Mouse (Mus musculus): ENCODE results near the gene Fam71f1. TPM values are rescaled to one million over a fixed set of nuclear protein-coding genes. Genes with fewer than 3 reads are reported as not detected.

The Fam71f1 gene
- polyA plus RNA-seq, 1 experiment from 2014 or later, result not detected

- H3K4me1 ChIP-seq (ENCODE audit: control insufficient read depth, insufficient read depth, low read length), result no peaks in the 10 kb centered on the region
- no peaks in the 10 kb centered on the region for H3K27me3 ChIP-seq (ENCODE audit: control insufficient read depth, insufficient read depth, low read depth, low read length)
- ATAC-seq, result no peak
- no peaks in the 10 kb centered on the region for H3K9me3 ChIP-seq (replicated peaks; ENCODE audit: control insufficient read depth, low read length, poor library complexity, severe bottlenecking)
- no peak overlapping the region for H3K27ac ChIP-seq (ENCODE audit: low read length)
- WGBS, result 95% methylated on average over 10 of the region's 10 CpGs
- no peak overlapping the region for H3K9ac ChIP-seq (ENCODE audit: low read depth, low read length)
- peaks cover 16% of the 10 kb centered on the region for H3K36me3 ChIP-seq (ENCODE audit: control insufficient read depth, insufficient read depth, low read length)
- H3K4me2 ChIP-seq (ENCODE audit: low read length), result no peak overlapping the region
- H3K4me3 ChIP-seq (ENCODE audit: low read depth, low read length), result no peak overlapping the region
Observed at GRCm38 (mm10) chr6:29378678-29379077, 59.7 kb downstream of the Fam71f1 start.

GRCm38 (mm10) chr6:29379954-29380353 is 61.0 kb downstream of the Fam71f1 start:
- Histone ChIP-seq H3K27me3 (ENCODE audit: control insufficient read depth, insufficient read depth, low read depth, low read length) (no peaks in the 10 kb centered on the region), H3K9me3 (replicated peaks; ENCODE audit: control insufficient read depth, low read length, poor library complexity, severe bottlenecking) (no peaks in the 10 kb centered on the region)

GRCm38 (mm10) chr6:29382442-29382841 is 63.5 kb downstream of the Fam71f1 start:
- WGBS, result 28% methylated on average over 2 of the region's 2 CpGs
- no peak for ATAC-seq
- no peaks in the 10 kb centered on the region for H3K27me3 ChIP-seq (ENCODE audit: control insufficient read depth, insufficient read depth, low read depth, low read length)

More at GRCm38 (mm10) chr6:29379954-29380353, 61.0 kb downstream of the Fam71f1 start:
- H3K36me3 ChIP-seq (ENCODE audit: control insufficient read depth, insufficient read depth, low read length), result peaks cover 11% of the 10 kb centered on the region; the same call in 1 of the 2 replicates
- 96% methylated on average over 6 of the region's 6 CpGs for WGBS
- no peak overlapping the region for H3K4me2 ChIP-seq (ENCODE audit: low read length)
- no peaks in the 10 kb centered on the region for H3K4me1 ChIP-seq (ENCODE audit: control insufficient read depth, insufficient read depth, low read length)
- H3K27ac ChIP-seq (ENCODE audit: low read length), result no peak overlapping the region
- no peak overlapping the region for H3K4me3 ChIP-seq (ENCODE audit: low read depth, low read length)
- no peak overlapping the region for H3K9ac ChIP-seq (ENCODE audit: low read depth, low read length)
- no peak for ATAC-seq

More at GRCm38 (mm10) chr6:29382442-29382841, 63.5 kb downstream of the Fam71f1 start:
- H3K36me3 ChIP-seq (ENCODE audit: control insufficient read depth, insufficient read depth, low read length), result peaks cover 3% of the 10 kb centered on the region; the same call in 1 of the 2 replicates
- no peaks in the 10 kb centered on the region for H3K9me3 ChIP-seq (replicated peaks; ENCODE audit: control insufficient read depth, low read length, poor library complexity, severe bottlenecking)
- no peak overlapping the region for H3K9ac ChIP-seq (ENCODE audit: low read depth, low read length)
- H3K27ac ChIP-seq (ENCODE audit: low read length), result no peak overlapping the region
- H3K4me2 ChIP-seq (ENCODE audit: low read length), result no peak overlapping the region
- H3K4me1 ChIP-seq (ENCODE audit: control insufficient read depth, insufficient read depth, low read length), result no peaks in the 10 kb centered on the region
- no peak overlapping the region for H3K4me3 ChIP-seq (ENCODE audit: low read depth, low read length)

Other genes with a start within 250 kb of the Fam71f1 start
- 43.1 and 43.4 TPM in 2 replicates for gene Rbm28, start 154.1 kb upstream of the Fam71f1 start, polyA plus RNA-seq (2015; fragmentation: Nextera tagmentation; extraction: Ambion mirVana)
- gene Prrt4, start 139.6 kb upstream of the Fam71f1 start, polyA plus RNA-seq (2015; fragmentation: Nextera tagmentation; extraction: Ambion mirVana), result 11.4 and 11.6 TPM in 2 replicates
- 63.8 and 70.6 TPM in 2 replicates for gene Impdh1, start 102.8 kb upstream of the Fam71f1 start, polyA plus RNA-seq (2015; fragmentation: Nextera tagmentation; extraction: Ambion mirVana)
- gene Hilpda, start 46.7 kb upstream of the Fam71f1 start, polyA plus RNA-seq (2015; fragmentation: Nextera tagmentation; extraction: Ambion mirVana), result 34.8 and 36.4 TPM in 2 replicates
- gene Fam71f2, start 39.5 kb upstream of the Fam71f1 start, polyA plus RNA-seq (2015; fragmentation: Nextera tagmentation; extraction: Ambion mirVana), result 0.60 and 0.80 TPM in 2 replicates
- gene Calu, start 28.9 kb downstream of the Fam71f1 start, polyA plus RNA-seq (2015; fragmentation: Nextera tagmentation; extraction: Ambion mirVana), result 160 and 163 TPM in 2 replicates
- 0.23 and 0.34 TPM in 2 replicates for gene Opn1sw, start 69.3 kb downstream of the Fam71f1 start, polyA plus RNA-seq (2015; fragmentation: Nextera tagmentation; extraction: Ambion mirVana)
- gene Ccdc136, start 77.2 kb downstream of the Fam71f1 start, polyA plus RNA-seq (2015; fragmentation: Nextera tagmentation; extraction: Ambion mirVana), result 38.6 and 46.5 TPM in 2 replicates
- gene Flnc, start 114.1 kb downstream of the Fam71f1 start, polyA plus RNA-seq (2015; fragmentation: Nextera tagmentation; extraction: Ambion mirVana), result 2.0 and 2.2 TPM in 2 replicates
- gene Atp6v1f, start 148.6 kb downstream of the Fam71f1 start, polyA plus RNA-seq (2015; fragmentation: Nextera tagmentation; extraction: Ambion mirVana), result 311 and 340 TPM in 2 replicates
- 0.41 and 0.45 TPM in 2 replicates for gene Atp6v1fnb, start 152.3 kb downstream of the Fam71f1 start, polyA plus RNA-seq (2015; fragmentation: Nextera tagmentation; extraction: Ambion mirVana)
- gene Kcp, start 188.8 kb downstream of the Fam71f1 start, polyA plus RNA-seq (2015; fragmentation: Nextera tagmentation; extraction: Ambion mirVana), result 14.1 and 16.7 TPM in 2 replicates
- gene Irf5, start 207.5 kb downstream of the Fam71f1 start, polyA plus RNA-seq (2015; fragmentation: Nextera tagmentation; extraction: Ambion mirVana), result 1.5 and 1.7 TPM in 2 replicates